In genomic region chr9:15748383-15748782, GRCm38 (mm10) we compare ENCODE assay signal across 17 mouse cellular contexts.
"Had no signal": no experiment of that assay in that cellular context is flagged by ENCODE, and none has a peak within 500 bp of the region (broad histone marks: within the 10 kb centered on the region; RNA-seq: fewer than 3 reads in every experiment).

No protein-coding gene starts in this region.

- H3K27ac ChIP-seq: intestine, embryonic 15.5 days; left cerebral cortex, adult 2 months; limb, embryonic 12.5 days; limb, embryonic 15.5 days; liver, embryonic 14.5 days; lung, embryonic 15.5 days; midbrain, embryonic 12.5 days had no signal

- ATAC-seq: intestine, embryonic 15.5 days; liver, postnatal 0 days had no signal

- H3K4me3 ChIP-seq: intestine, embryonic 15.5 days; left cerebral cortex, adult 2 months; limb, embryonic 12.5 days; limb, embryonic 15.5 days; lung, embryonic 15.5 days; midbrain, embryonic 12.5 days had no signal

- H3K9me3 ChIP-seq: intestine, embryonic 15.5 days; limb, embryonic 12.5 days; limb, embryonic 15.5 days; lung, embryonic 15.5 days; midbrain, embryonic 12.5 days had no signal

- H3K4me1 ChIP-seq: intestine, embryonic 15.5 days; limb, embryonic 15.5 days; lung, embryonic 15.5 days had no signal

- H3K27me3 ChIP-seq: intestine, embryonic 15.5 days; limb, embryonic 12.5 days; limb, embryonic 15.5 days; lung, embryonic 15.5 days; midbrain, embryonic 12.5 days had no signal

- H3K4me2 ChIP-seq: intestine, embryonic 15.5 days; limb, embryonic 12.5 days; limb, embryonic 15.5 days; liver, embryonic 11.5 days; lung, embryonic 15.5 days; midbrain, embryonic 12.5 days had no signal

- DNase-seq: kidney, adult 11 months; kidney, adult 9 months; kidney, postnatal 36 days; layer of hippocampus, postnatal 36 days; liver, postnatal 0 days; lung, postnatal 14 days; lung, postnatal 4 days; thymus, adult 18-20 months; thymus, postnatal 36 days had no signal

- H3K36me3 ChIP-seq: intestine, embryonic 15.5 days; limb, embryonic 12.5 days; limb, embryonic 15.5 days; lung, embryonic 15.5 days; midbrain, embryonic 12.5 days had no signal

- H3K9ac ChIP-seq: intestine, embryonic 15.5 days; limb, embryonic 12.5 days; limb, embryonic 15.5 days; liver, embryonic 14.5 days; liver, postnatal 0 days; lung, embryonic 15.5 days; midbrain, embryonic 12.5 days had no signal
